Mouse (Mus musculus): ENCODE results near the gene Spty2d1. TPM values are rescaled to one million over a fixed set of nuclear protein-coding genes. Genes with fewer than 3 reads are reported as not detected.

Gene Spty2d1
- polyA plus RNA-seq, 1 experiment from 2014 or later: 8.0 TPM

DNA sequence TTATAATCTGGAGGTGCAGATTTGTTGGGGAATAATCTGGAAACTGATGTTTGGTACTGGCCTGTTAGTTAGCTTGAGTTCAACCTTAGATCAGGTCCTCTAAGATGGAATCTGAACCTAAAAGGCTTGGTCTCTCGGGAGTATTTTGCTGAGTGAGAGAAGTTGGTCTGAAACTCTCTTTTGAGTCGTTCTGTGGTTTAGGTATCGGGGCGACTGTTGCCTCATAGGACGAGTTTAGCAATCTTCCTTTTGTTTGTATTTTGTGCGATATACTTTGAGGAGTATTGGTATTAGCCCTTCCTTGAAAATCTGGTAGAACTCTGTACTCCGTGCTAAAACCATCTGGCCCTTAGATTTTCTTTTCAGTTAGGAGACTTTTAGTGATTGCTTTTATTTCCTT, 44.1 kb downstream of the Spty2d1 start:
- Histone ChIP-seq H3K9ac (ENCODE audit: low read depth, low read length) (no peak overlapping the region), H3K36me3 (ENCODE audit: control insufficient read depth, insufficient read depth) (no peaks in the 10 kb centered on the region), H3K4me3 (ENCODE audit: low read depth, low read length) (no peak overlapping the region), H3K4me2 (replicated peaks; ENCODE audit: low read depth) (no peak overlapping the region), H3K4me1 (replicated peaks; ENCODE audit: control insufficient read depth, insufficient read depth, low read length) (no peaks in the 10 kb centered on the region), H3K9me3 (ENCODE audit: control insufficient read depth) (no peaks in the 10 kb centered on the region), H3K27me3 (replicated peaks; ENCODE audit: control insufficient read depth, insufficient read depth, low read length) (no peaks in the 10 kb centered on the region), H3K27ac (ENCODE audit: low read depth, low read length) (no peak overlapping the region)
- ATAC-seq: no peak
- 81% methylated on average over 7 of the region's 7 CpGs for WGBS
- no peak for TF ChIP-seq CTCF (IDR thresholded peaks at IDR 0.05; ENCODE audit: low read depth)

DNA sequence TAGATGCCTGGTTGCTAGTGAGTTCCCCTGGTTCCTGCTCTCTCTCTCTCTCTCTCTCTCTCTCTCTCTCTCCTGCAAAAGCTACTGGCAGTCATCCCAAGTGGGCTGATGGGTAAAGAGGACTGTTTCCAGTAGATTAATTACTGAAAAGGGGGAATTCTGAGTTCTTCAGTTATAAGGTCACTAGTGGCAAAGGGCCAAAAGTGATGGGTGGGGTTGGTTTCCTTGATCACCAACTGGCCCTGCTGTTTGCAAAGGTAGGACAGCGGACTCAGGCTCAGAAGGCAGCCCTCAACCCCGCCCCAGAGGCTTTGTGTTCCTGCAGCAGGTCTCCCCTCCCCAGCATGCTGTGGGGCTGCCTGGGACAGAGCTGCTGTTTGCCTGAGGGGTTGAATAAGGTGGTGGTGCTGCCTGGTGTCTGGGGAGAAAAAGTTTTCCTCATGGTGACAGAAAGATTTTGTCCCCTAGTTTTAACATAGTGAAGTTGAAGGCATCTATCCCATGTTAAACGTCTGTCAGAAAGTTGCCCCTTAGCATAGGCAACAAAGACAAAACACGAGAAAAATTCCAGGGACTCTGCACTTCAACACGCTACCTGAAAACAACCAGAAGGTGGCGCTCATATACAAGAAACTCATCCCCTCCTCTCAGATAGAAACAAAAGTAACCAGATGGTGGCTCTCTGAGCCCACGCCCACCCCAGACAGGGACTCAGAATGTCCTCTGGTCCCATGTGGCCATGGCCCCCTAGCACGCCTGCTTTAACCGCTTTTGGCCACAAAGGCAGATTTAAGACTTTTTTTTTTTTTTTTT, 45.2 kb downstream of the Spty2d1 start:
- no peaks in the 10 kb centered on the region for H3K4me1 ChIP-seq (replicated peaks; ENCODE audit: control insufficient read depth, insufficient read depth, low read length)
- H3K27ac ChIP-seq (ENCODE audit: low read depth, low read length): peak overlapping the region; percentile 22
- TF ChIP-seq CTCF (IDR thresholded peaks at IDR 0.05; ENCODE audit: low read depth): peak; percentile 91
- H3K4me3 ChIP-seq (ENCODE audit: low read depth, low read length): no peak overlapping the region
- H3K4me2 ChIP-seq (replicated peaks; ENCODE audit: low read depth): peak overlapping the region; percentile 37; the same call in 1 of the 2 replicates
- H3K9ac ChIP-seq (ENCODE audit: low read depth, low read length): no peak overlapping the region
- H3K36me3 ChIP-seq (ENCODE audit: control insufficient read depth, insufficient read depth): no peaks in the 10 kb centered on the region
- ATAC-seq: peak; percentile 48; the same call in 1 of the 2 replicates
- H3K27me3 ChIP-seq (replicated peaks; ENCODE audit: control insufficient read depth, insufficient read depth, low read length): no peaks in the 10 kb centered on the region
- no peaks in the 10 kb centered on the region for H3K9me3 ChIP-seq (ENCODE audit: control insufficient read depth)
- WGBS: 1% methylated on average over 9 of the region's 9 CpGs

DNA sequence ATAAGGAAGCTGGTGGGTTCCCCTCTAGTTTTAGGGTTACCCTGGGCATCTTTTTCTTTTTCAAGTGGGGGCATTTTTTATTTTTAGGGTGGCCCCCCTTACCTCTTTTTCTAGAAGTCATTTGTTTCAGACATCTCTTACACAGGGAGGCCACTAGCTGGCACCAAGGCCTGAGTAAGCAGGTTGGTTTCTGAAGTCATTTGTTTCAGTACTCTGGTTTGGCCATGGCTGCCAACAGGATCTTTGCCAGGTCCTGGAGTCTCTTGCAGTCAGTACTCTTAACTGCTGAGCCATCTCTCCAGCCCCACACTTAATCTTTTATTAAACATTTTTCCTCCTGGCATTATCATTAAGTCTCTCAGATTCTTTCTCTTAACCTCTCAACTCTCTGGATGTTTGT, 46.1 kb downstream of the Spty2d1 start:
- H3K27me3 ChIP-seq (replicated peaks; ENCODE audit: control insufficient read depth, insufficient read depth, low read length): no peaks in the 10 kb centered on the region
- H3K9ac ChIP-seq (ENCODE audit: low read depth, low read length): no peak overlapping the region
- no peak for ATAC-seq
- no peak overlapping the region for H3K4me3 ChIP-seq (ENCODE audit: low read depth, low read length)
- no peaks in the 10 kb centered on the region for H3K4me1 ChIP-seq (replicated peaks; ENCODE audit: control insufficient read depth, insufficient read depth, low read length)
- H3K36me3 ChIP-seq (ENCODE audit: control insufficient read depth, insufficient read depth): no peaks in the 10 kb centered on the region
- no peaks in the 10 kb centered on the region for H3K9me3 ChIP-seq (ENCODE audit: control insufficient read depth)
- no peak for TF ChIP-seq CTCF (IDR thresholded peaks at IDR 0.05; ENCODE audit: low read depth)
- H3K27ac ChIP-seq (ENCODE audit: low read depth, low read length): no peak overlapping the region
- no peak overlapping the region for H3K4me2 ChIP-seq (replicated peaks; ENCODE audit: low read depth)

DNA sequence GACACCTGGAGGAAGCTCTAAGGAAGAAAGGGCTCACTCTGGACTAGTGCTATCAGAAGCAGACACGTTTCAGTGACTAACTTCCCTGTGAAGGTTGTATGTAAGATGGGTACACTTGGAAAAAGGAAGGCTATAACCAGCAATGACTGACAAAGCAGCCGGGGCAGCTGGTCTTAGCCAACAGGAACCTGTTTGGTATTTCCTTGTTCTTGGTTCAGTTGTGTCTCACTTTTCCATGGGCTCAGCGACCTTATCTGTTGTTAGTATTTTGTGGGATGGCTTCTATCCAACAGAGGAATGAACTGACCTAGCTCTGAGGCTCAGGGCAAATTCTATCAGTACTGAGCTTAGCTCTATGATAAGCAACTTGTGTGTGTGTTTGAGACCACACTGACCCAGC, 47.2 kb downstream of the Spty2d1 start:
- Histone ChIP-seq H3K27ac (ENCODE audit: low read depth, low read length) (no peak overlapping the region), H3K4me1 (replicated peaks; ENCODE audit: control insufficient read depth, insufficient read depth, low read length) (no peaks in the 10 kb centered on the region), H3K9me3 (ENCODE audit: control insufficient read depth) (no peaks in the 10 kb centered on the region), H3K4me2 (replicated peaks; ENCODE audit: low read depth) (no peak overlapping the region), H3K9ac (ENCODE audit: low read depth, low read length) (no peak overlapping the region), H3K4me3 (ENCODE audit: low read depth, low read length) (no peak overlapping the region), H3K27me3 (replicated peaks; ENCODE audit: control insufficient read depth, insufficient read depth, low read length) (no peaks in the 10 kb centered on the region), H3K36me3 (ENCODE audit: control insufficient read depth, insufficient read depth) (no peaks in the 10 kb centered on the region)
- WGBS: 30% methylated on average over 3 of the region's 3 CpGs
- no peak for TF ChIP-seq CTCF (IDR thresholded peaks at IDR 0.05; ENCODE audit: low read depth)
- no peak for ATAC-seq

DNA sequence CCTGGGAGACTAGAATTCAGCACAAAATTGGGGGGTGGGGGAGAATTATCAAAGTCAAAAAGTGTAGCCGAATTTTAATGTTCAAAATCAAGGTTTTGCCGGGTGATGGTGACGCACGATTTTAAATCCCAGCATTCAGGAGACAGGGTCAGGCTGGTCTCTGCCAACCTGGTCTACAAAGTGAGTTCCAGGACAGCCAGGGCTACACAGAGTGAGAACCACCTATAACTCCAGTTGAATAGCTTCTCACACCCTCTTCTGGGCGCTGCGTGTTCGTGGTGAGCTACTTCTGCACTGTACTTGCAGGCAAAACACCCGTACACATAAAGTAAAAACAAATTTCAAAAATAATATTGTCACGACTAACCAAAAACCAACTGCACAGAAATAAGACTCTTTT, 49.4 kb downstream of the Spty2d1 start:
- ATAC-seq: no peak
- Histone ChIP-seq H3K9ac (ENCODE audit: low read depth, low read length) (no peak overlapping the region), H3K27ac (ENCODE audit: low read depth, low read length) (no peak overlapping the region), H3K9me3 (ENCODE audit: control insufficient read depth) (no peaks in the 10 kb centered on the region), H3K4me2 (replicated peaks; ENCODE audit: low read depth) (peak overlapping the region; percentile 95), H3K36me3 (ENCODE audit: control insufficient read depth, insufficient read depth) (peaks cover 10% of the 10 kb centered on the region; the same call in 1 of the 2 replicates), H3K4me1 (replicated peaks; ENCODE audit: control insufficient read depth, insufficient read depth, low read length) (no peaks in the 10 kb centered on the region), H3K27me3 (replicated peaks; ENCODE audit: control insufficient read depth, insufficient read depth, low read length) (no peaks in the 10 kb centered on the region), H3K4me3 (ENCODE audit: low read depth, low read length) (peak overlapping the region; percentile 78)
- no peak for TF ChIP-seq CTCF (IDR thresholded peaks at IDR 0.05; ENCODE audit: low read depth)
- WGBS: 18% methylated on average over 9 of the region's 9 CpGs

DNA sequence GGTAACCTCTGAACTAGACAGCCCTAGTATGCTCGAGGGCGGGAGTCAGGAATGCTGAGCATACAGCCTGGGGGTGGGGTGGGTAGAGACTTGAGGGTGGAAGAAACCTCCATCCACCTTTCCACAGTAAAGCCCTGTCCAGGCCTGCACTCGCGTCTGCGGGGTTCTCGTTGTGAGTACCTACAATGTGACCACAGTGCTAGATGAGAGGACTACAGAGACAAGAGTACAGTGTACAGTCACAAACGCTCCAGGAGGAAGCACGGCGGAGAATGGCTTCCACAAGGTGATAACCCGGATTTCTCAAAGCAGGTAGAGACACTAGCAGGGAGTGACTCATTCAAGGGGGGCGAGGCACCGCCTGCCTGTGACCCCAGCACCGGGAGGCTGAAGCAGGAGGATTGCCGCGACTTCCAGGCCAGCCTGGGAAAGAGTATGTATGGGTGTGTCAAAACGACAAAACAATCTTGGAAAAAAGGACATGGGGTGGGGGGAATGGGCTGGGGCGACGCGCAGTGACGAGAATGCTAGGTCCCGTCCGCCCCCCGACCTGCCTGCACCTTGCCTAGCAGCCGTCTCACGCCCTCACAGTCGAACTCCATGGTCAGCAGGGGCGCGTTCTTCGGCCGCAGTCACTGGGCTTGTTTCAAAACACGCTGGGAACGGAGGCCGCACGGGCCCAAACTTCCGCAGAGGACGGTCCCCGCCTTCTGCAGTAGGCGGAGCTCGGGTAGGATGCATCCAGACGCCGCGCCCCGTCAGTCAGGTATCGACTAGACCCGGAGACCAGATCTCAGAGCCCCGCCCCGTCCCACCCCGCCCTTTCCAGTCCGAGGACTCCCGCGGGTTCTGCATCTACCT, 50.1 kb downstream of the Spty2d1 start, which contains the start of gene Uevld:
TSS of gene Uevld (minus strand) at position 697 of the 861 bp plus-strand sequence.
- H3K4me2 ChIP-seq (replicated peaks; ENCODE audit: low read depth): peak within 1 kb of the TSS; percentile 95
- H3K27me3 ChIP-seq (replicated peaks; ENCODE audit: control insufficient read depth, insufficient read depth, low read length): no peaks in the 10 kb centered on the region
- H3K4me1 ChIP-seq (replicated peaks; ENCODE audit: control insufficient read depth, insufficient read depth, low read length): no peaks in the 10 kb centered on the region
- under 1% methylated on average over 51 of the region's 51 CpGs for WGBS
- TF ChIP-seq CTCF (IDR thresholded peaks at IDR 0.05; ENCODE audit: low read depth): peak; percentile 57
- peak within 1 kb of the TSS; percentile 78 for H3K4me3 ChIP-seq (ENCODE audit: low read depth, low read length)
- H3K9ac ChIP-seq (ENCODE audit: low read depth, low read length): peak within 1 kb of the TSS; percentile 74
- peak within 1 kb of the TSS; percentile 41 for H3K27ac ChIP-seq (ENCODE audit: low read depth, low read length)
- peaks cover 14% of the 10 kb centered on the region; the same call in 1 of the 2 replicates for H3K36me3 ChIP-seq (ENCODE audit: control insufficient read depth, insufficient read depth)
- peak; percentile 93 for ATAC-seq
- no peaks in the 10 kb centered on the region for H3K9me3 ChIP-seq (ENCODE audit: control insufficient read depth)

Other genes with a start within 250 kb of the Spty2d1 start
- 13.9 and 14.7 TPM in 2 replicates for gene Hps5, start 212.3 kb downstream of the Spty2d1 start, polyA plus RNA-seq (2015; fragmentation: Nextera tagmentation; extraction: Ambion mirVana)
- gene Gtf2h1, start 212.3 kb downstream of the Spty2d1 start, polyA plus RNA-seq (2015; fragmentation: Nextera tagmentation; extraction: Ambion mirVana): 51.3 and 52.7 TPM in 2 replicates
- gene Ldha, start 166.9 kb downstream of the Spty2d1 start, polyA plus RNA-seq (2015; fragmentation: Nextera tagmentation; extraction: Ambion mirVana): 1,258 and 1,338 TPM in 2 replicates
- not detected in 2 replicates for gene Ldhc, start 147.2 kb downstream of the Spty2d1 start, polyA plus RNA-seq (2015; fragmentation: Nextera tagmentation; extraction: Ambion mirVana)
- 100 and 107 TPM in 2 replicates for gene Tsg101, start 88.4 kb downstream of the Spty2d1 start, polyA plus RNA-seq (2015; fragmentation: Nextera tagmentation; extraction: Ambion mirVana)
- 4.2 and 4.9 TPM in 2 replicates for gene Uevld, start 49.9 kb downstream of the Spty2d1 start, polyA plus RNA-seq (2015; fragmentation: Nextera tagmentation; extraction: Ambion mirVana)
- gene Gm9999, start 24.8 kb downstream of the Spty2d1 start, polyA plus RNA-seq (2015; fragmentation: Nextera tagmentation; extraction: Ambion mirVana): not detected in 2 replicates
- 43.8 and 48.0 TPM in 2 replicates for gene Tmem86a, start 42.2 kb upstream of the Spty2d1 start, polyA plus RNA-seq (2015; fragmentation: Nextera tagmentation; extraction: Ambion mirVana)
- gene Ptpn5, start 125.3 kb upstream of the Spty2d1 start, polyA plus RNA-seq (2015; fragmentation: Nextera tagmentation; extraction: Ambion mirVana): 0.48 and 0.69 TPM in 2 replicates
- gene Mrgpra6, start 196.5 kb upstream of the Spty2d1 start, polyA plus RNA-seq (2015; fragmentation: Nextera tagmentation; extraction: Ambion mirVana): not detected in 2 replicates
- not detected in 2 replicates for gene Mrgpra9, start 244.4 kb upstream of the Spty2d1 start, polyA plus RNA-seq (2015; fragmentation: Nextera tagmentation; extraction: Ambion mirVana)